Mouse (Mus musculus): ENCODE results near the gene Gm8127.
"Not testable (repeated sequence)": the region's sequence is repeated elsewhere in the genome, so short reads cannot be mapped to it uniquely, and the experiment has no call there.

The Gm8127 gene

DNA sequence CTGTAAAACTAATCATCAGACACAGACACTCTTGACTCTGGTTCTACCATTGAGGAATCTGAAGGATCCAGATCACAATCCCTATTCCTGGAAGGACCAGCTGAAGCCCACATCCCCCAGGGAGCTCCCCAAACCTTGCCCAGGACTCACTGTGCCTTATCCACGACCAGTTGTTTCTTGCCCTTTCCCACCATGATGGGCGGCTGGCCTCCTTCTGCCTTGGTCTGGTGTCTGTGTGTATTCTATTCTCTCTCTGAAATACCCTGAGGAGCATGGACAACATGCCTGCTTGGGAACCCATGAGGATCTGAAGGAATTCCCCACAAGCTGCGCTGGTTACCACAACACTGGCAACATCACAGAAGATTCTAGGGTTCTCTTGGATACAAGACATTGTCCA lies at the start of gene Gm8127:
Gm8127 (minus strand) TSS at position 330 of the 400 bp plus-strand sequence.
- not testable (repeated sequence) for DNase-seq (ENCODE audit: low spot score)

DNA sequence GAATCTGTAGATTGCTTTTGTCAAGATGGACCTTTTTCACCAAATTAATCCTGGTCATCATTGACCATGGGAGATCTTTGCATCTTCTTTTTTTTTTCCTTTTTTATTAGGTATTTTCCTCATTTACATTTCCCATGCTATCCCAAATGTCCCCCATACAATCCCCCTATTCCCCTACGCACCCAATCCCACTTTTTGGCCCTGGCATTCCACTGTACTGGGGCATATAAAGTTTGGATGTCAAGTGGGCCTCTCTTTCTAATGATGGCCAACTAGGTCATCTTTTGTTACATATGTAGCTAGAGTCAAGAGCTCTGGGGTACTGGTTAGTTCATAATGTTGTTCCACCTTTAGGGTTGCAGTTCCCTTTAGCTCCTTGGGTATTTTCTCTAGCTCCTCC lies 44.0 kb upstream of the Gm8127 start:
- not testable (repeated sequence) for DNase-seq (ENCODE audit: low spot score)

DNA sequence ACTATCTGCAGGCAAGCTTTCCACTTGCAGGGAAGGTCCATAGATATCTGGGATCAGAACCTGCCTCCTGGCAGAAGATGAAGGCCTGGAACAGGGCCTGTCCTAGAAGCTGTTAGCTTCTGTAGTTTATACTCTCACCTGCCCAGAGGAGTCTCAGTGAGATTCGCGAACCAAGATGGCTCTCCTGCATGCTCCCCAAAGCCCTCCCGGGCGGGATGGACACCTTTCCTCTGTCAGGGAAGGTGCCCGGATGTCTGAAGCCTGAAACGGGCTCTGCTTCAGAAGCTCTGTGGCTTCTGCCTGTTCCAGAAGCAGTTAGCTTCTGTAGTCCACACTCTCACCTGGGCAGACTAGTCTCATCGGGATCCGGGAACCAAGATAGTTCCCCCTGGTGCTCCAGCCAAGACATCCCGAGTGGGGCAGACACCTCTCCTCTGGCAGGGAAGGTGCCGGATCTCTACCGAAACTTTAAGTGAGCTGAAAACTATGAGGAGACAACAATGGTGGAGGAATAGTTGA lies 37.8 kb upstream of the Gm8127 start:
- not testable (repeated sequence) for DNase-seq (ENCODE audit: low spot score)

DNA sequence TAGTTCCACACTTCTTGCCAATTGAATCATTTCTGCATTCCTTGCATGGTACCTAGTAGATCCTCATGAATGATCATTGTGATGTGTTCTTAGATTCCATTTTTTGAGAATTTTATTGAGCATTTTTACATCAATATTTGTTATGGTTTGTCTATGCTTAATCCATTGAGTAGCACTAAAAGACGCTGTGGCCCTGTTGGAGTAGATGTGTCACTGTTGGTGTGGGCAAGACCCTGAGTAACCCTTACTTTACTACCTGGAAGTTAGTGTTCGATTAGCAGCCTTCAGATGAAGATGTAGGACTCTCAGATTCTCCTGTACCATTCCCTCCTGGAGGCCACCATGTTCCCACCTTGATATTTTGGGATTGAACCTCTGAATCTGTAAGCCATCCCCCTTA lies 35.0 kb upstream of the Gm8127 start:
- not testable (repeated sequence) for DNase-seq (ENCODE audit: low spot score)

DNA sequence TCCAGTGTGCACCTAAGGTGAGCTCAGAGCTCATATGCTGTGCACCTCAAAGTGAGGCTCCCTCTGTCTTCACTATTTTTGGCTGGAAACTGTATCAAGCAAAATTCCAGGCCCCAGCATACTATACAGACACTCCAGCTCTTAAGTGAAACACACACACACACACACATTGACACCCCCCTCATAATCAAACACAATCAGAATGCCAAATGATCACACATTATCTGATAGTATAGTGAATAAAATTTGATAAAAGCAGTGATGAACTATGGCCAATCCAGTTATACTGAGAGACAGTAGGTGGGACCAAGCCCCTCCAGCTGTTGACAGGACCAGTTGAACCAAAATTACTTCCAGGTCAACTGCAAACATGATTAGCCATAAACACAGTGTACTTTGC lies 25.9 kb upstream of the Gm8127 start:
- not testable (repeated sequence) for DNase-seq (ENCODE audit: low spot score)

DNA sequence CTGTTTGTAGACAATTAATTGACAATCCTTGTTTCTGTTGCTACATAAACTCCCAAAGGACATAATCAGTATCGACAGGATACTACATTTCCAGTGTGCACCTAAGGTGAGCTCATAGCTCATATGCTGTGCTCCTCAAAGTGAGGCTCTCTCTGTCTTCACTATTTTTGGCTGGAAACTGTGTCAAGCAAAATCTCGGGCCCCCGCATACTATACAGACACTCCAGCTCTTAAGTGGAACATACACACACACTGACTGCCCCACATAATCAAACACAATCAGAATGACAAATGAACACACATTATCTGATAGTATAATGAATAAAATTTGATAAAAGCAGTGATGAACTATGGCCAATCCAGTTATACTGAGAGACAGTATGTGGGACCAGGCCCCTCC lies 15.0 kb downstream of the Gm8127 start:
- DNase-seq (ENCODE audit: low spot score): not testable (repeated sequence)

DNA sequence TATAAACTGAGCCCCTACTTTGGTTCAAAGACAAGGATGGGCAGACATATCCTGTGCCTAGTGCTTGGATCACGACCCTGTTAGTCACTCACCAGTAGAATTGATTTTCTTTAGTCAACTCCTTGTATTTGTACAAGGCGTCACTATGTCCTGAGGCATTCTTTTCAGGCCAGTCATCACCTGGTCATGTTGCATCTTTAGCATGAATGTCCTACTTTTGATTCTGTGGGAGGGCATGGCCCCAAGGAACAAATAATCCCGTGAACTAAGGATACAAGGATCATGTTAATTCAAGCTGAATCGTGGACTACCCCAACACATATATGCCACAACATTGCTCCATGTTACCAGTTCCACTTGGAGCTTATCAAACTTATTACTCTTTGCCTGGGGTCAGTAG lies 15.5 kb downstream of the Gm8127 start:
- DNase-seq (ENCODE audit: low spot score): not testable (repeated sequence)

DNA sequence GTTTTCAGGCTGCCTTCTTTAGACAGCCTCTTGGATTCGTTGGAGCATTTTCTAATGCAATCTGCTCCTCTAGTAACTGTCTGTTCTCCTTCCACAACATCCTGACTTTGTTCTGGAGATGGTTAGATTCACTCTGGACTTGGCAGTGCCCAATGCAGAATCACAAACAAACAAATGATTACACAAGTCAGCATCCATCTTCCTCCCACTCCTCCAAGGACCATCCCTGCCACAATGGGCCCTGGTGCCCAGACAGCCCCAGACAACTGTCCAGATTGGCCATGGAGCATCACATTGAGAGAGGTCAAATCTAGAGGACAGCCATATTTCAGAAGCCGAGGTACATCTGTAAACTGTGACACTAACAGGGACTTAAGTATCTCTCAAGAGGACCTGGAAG lies 16.2 kb downstream of the Gm8127 start:
- DNase-seq (ENCODE audit: low spot score): not testable (repeated sequence)

DNA sequence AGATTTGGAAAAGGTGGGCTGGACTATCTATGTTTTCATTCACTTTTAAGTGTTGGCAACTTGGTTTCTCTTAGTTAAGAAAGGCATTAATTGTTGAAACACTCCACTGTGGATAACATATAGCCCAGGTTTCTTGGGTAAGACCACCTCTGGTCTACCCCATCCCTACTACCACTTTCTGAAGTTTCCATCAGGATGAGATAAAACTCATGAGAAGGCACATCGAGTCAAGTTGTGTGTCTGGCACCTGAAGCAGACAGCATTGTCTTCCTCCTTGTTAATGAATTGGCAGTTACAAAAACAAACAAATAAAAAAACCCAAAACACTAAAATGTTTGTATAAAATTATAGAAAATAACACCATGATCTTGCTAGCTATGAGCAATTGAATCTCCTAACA lies 17.9 kb downstream of the Gm8127 start:
- DNase-seq (ENCODE audit: low spot score): not testable (repeated sequence)

DNA sequence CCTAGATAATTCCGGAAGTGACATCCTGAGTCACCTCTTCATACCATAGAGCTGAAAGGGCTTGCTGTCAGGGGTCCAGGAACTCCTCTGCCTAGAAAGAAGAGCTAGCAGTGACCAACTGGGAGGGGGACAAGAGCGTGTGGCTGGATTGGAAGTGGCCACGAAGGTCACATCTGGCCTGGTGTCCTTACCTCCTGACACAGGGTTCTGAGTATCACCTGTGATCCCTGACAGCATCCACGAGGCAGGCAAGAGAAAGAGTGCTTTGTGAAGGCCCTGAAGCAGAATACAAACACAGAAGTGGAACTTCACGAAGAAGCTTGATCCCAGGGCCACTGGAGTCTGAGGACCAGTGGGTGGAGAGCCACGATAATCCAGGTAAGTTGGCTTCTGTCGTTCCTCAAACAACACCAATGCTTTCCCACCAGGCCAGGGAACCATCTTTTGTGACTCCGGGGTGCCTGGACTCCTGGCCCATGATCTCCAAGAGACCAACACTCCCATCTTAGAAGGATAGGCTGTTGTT lies 18.6 kb downstream of the Gm8127 start, which contains the start of gene Gm9732:
Gm9732 (plus strand) TSS at position 51 of the 526 bp plus-strand sequence.
- not testable (repeated sequence) for DNase-seq (ENCODE audit: low spot score)

DNA sequence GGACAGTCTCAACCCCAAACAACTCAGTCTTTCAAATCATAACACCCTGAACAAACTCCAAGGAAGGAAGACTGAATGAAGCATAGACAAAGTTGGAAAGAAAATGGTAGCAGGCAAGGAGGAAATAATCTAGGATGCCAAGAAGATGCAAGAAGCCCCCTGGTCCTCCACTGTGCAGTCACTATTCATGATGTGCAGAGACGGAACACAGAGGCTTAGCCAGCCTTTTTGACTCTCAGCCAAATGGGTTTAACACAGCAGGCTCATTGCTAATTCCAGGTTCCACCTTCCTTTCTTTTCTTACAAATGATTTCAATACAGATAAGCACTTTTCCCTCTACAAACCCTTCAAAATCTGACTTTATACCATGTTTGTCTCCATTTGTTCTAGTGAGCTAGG lies 20.5 kb downstream of the Gm8127 start:
- DNase-seq (ENCODE audit: low spot score): not testable (repeated sequence)

DNA sequence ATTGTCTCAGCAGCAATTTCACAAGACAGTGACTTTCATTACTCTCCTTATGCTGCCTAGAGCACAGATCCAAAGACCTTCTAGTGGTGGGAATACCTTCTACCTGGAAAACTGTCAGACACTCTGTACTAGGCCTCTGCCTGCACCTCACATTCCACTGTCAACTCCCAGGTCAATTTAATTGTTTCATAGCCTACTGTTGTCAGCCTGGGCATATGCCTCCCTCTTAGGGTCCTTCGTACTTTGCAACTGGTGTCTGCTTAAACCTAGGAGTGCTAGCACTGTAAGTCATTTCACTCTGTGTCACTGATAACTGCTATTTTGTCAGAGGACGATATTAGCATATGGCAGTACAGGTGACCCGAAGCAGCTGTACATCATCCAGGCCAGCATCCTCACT lies 24.4 kb downstream of the Gm8127 start:
- DNase-seq (ENCODE audit: low spot score): not testable (repeated sequence)

DNA sequence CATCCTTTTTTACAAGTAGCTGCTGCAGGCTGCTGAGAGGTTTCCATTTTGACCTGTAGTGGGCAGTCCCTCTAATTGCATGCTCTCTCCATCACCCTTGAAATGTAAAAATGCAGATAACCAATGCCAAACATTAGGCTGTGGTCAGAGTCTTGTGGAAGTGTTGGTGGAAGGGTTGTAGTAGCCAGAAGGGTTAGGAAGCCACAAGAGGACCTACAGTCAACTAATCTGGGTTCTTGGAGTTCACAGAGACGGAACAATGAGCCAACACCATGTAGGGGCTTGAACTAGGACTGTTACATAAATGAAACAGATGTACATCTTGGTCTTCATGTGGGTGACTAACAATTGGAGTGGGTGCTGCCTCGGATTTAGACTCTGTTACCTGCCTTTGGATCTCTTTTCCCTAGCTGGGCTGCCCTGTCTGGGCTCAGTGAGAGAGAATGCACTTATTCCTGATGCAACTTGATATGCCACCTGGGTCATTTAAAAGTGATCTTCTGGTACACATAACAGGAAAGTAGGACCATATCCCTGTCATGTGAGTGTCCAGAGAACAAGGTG lies 25.0 kb downstream of the Gm8127 start:
- not testable (repeated sequence) for DNase-seq (ENCODE audit: low spot score)

DNA sequence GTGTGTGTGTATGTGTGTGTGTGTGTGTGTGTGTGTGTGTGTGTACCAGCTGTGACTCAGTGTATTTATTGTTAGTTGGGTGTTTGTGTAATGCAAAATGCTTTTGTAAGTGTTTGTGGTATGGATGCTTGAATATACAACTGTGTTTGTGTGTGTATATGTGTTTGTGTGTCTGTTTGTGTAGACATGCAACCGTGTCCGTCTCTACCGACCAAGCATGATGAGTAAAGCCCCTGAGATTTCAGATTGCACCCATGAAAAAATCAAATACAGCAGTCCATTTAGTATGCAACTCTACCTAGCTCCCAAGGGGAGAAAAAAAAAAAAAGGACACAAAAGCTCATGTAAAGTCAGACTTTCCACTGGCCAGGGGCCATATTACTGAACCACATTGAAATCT lies 30.2 kb downstream of the Gm8127 start:
- DNase-seq (ENCODE audit: low spot score): not testable (repeated sequence)

DNA sequence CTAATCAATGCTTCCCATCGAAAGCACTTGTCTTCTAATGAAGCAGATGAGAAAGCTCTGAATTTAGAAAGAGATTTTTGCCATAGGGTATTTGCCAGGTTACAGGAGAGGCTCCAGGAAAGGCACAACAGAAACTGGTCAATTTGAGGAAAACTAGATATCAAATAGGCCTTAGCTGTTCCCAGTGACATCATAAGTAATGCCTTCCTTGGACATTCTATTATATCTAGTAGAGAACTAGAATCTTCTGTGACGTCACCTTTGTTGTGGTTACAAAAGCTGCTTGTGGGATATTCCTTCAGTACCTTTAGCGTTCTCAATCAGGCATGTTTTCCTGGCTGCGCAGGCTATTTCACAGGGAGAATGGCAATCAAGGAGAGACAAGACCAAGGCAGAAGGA lies 35.3 kb downstream of the Gm8127 start, which contains the start of gene Gm8126:
Gm8126 (plus strand) TSS at position 301 of the 400 bp plus-strand sequence.
- DNase-seq (ENCODE audit: low spot score): not testable (repeated sequence)

DNA sequence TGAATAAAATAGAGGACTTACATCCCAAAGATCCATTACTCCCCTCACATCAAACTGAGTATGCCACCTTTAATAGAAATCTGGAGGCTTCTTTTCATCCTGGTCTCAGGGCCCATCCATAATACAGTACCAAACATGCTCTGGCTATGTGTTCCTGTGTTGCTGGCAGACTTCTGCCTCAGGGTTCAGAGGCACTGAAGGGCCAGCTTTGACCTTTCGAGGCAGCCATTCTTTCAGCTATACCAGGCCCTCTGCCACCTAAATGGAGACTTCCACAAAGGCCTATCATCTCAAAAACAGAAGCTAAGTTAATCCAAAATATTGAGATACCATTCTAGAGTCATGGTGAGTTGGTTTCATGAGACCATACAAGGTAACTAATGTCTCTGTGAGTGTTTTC lies 37.1 kb downstream of the Gm8127 start:
- not testable (repeated sequence) for DNase-seq (ENCODE audit: low spot score)

DNA sequence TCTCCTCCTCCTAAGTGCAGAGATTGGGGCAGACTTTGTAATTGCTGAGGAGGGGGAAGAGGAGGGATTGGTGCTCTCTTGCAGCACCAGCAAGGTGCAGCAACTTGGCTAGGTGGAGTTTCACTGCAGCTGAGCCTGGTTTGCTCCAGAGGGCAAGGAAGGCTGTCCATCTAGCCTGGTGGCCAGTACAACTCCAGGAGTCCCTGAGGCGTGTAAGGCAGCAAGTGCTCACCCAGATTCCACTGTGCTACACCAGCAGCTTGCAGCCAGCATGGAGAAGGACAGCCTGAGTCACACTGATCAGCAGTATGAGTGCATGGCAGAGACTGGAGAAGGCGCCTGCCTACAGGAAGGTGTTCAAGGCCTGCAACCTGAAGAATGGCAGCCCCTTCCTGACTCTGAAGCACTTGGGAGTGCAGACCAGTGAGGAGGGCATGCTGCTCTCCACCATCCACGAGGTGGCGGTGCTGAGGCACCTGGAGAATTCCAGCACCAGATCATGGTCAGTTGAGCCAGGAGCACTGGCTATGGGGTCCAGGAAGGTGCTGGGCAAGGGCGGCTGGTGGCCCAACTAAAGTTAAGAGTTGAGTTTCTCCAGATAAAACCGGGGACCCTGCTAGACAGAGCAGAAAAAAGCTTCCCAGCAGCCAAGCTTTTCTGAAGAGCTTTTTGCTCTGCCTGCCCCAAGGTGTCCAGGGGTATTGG lies 42.9 kb downstream of the Gm8127 start:
- DNase-seq (ENCODE audit: low spot score): not testable (repeated sequence)

DNA sequence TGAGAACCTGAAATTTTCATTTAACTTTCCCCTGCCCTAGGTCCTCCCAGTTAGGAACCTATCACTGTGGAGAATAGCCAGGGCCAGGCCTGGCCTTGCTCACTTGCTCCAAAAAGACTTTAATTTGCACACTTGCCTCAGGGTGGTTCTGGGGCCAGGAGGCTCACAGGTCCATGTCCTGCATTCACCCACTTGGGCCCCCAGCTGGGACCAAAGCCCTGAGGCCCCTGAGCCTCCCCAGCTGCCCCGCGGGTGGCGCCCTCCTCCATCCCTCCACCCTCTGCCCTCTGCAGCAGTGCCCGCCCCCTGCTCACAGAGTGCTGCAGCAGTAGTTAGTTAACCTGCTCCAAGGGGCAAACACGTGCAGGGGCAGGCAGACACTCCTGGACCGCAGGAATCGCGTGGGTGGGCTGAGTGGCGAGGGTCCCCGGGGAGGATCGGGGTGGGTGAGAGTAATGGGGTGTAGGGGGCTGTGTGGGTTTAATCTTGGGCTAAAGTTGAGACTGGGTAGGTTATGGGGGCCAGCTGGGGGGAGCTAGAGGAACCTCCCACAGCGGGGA lies 43.9 kb downstream of the Gm8127 start:
- not testable (repeated sequence) for DNase-seq (ENCODE audit: low spot score)

All from spleen, adult 12 weeks (tissue).